Mouse (Mus musculus): ENCODE measurements around the gene Slc4a5. TPM values are rescaled to one million over a fixed set of nuclear protein-coding genes. Genes with fewer than 3 reads are reported as not detected.

Slc4a5 gene
- polyA plus RNA-seq, 1 experiment from 2014 or later = 2.8 TPM

DNA sequence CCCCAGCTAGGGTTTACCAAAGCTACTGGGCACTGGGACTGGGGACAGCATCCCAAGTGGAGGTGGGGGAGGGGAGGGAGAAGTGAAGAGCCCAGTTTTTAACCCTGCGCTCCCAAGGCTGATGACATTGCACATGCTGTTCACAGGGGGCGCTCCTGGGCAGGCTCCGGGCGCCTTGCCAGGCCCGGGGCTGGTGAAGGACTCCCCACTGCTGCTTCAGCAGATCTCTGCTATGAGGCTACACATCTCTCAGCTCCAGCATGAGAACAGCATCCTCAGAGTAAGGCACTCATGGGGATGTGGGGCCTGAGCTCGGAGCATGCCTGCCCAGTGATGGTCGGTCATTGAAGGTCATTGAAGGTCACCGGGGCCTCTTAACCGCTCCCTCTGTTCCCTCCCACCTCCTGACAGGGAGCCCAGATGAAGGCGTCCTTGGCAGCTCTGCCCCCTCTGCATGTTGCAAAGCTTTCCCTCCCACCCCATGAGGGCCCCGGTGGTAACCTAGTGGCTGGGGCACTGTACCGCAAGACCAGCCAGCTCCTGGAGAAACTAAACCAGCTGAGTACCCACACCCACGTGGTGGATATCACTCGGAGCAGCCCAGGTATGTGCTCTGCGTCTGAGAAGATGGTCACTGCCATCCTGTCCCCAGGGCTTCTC, 22.2 kb upstream of the Slc4a5 start:
- peaks cover 77% of the 10 kb centered on the region for H3K36me3 ChIP-seq
- H3K4me1 ChIP-seq (replicated peaks) = 0 out of 2 replicates have a peak, but pooled peaks cover 8% of the 10 kb centered on the region
- H3K9me3 ChIP-seq = no peaks in the 10 kb centered on the region
- H3K27me3 ChIP-seq = no peaks in the 10 kb centered on the region
- WGBS = 40% methylated on average over 15 of the region's 15 CpGs
- peak; percentile 31; the same call in 1 of the 2 replicates for ATAC-seq (ENCODE audit: low FRiP score, low read depth)
- H3K4me2 ChIP-seq = no peak overlapping the region
- H3K4me3 ChIP-seq = no peak overlapping the region
- H3K27ac ChIP-seq (replicated peaks) = no peak overlapping the region
- H3K9ac ChIP-seq = no peak overlapping the region

DNA sequence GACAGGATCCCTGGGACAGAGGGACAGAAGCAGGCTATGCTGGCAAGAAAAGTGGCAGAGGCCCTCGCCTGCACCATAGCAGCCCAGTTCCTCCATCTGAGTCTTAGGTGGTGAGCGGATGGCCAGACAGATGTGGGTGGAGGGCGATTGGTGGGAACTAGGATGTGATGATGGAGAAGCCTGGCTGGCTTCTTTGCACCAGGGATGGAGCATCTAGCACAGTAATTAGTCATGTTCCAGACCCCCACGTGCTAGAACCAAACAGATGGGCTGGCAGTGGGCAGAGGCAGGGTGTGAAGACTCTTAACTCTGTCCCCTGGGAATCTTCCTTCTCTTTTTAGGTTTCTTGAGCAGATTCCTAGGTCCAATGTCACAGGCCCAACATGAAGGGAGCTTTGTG, 16.3 kb upstream of the Slc4a5 start:
- Histone ChIP-seq H3K4me1 (replicated peaks) (no peaks in the 10 kb centered on the region), H3K4me3 (no peak overlapping the region), H3K27me3 (no peaks in the 10 kb centered on the region), H3K4me2 (no peak overlapping the region), H3K27ac (replicated peaks) (no peak overlapping the region), H3K9me3 (no peaks in the 10 kb centered on the region), H3K36me3 (peaks cover 23% of the 10 kb centered on the region), H3K9ac (no peak overlapping the region)
- WGBS = 82% methylated on average over 4 of the region's 4 CpGs
- ATAC-seq (ENCODE audit: low FRiP score, low read depth) = no peak

DNA sequence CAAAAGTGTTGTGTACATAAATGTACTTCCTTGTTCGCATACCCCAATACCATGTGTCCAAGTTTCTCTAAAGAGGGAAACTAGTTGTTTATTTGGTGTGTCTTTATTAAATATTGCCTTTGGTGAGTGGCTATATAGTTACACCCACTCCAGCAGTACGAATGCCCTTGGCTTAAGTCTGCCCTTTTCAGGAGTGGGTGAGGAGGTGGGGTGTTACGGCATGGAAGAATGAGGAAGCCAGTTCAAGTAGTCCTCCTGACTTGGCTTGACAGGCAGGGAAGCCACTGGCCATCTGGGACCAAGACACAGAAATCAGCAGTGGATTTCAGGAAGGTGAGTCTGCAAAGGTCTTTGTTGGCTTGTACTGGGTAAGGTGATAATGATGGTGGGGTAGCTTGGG, 13.8 kb upstream of the Slc4a5 start:
- Histone ChIP-seq H3K9ac (no peak overlapping the region), H3K27ac (replicated peaks) (no peak overlapping the region), H3K4me3 (no peak overlapping the region), H3K27me3 (no peaks in the 10 kb centered on the region), H3K9me3 (no peaks in the 10 kb centered on the region), H3K4me2 (no peak overlapping the region), H3K4me1 (replicated peaks) (0 out of 2 replicates have a peak, but pooled peaks cover 4% of the 10 kb centered on the region), H3K36me3 (peaks cover 3% of the 10 kb centered on the region; the same call in 1 of the 2 replicates)
- ATAC-seq (ENCODE audit: low FRiP score, low read depth) = no peak
- WGBS = 98% methylated on average over 3 of the region's 3 CpGs

- ATAC-seq (ENCODE audit: low FRiP score, low read depth) = no peak
- 80% methylated on average over 11 of the region's 11 CpGs for WGBS
Measured at GRCm38 (mm10) chr6:83206321-83206720, 13.3 kb upstream of the Slc4a5 start.

DNA sequence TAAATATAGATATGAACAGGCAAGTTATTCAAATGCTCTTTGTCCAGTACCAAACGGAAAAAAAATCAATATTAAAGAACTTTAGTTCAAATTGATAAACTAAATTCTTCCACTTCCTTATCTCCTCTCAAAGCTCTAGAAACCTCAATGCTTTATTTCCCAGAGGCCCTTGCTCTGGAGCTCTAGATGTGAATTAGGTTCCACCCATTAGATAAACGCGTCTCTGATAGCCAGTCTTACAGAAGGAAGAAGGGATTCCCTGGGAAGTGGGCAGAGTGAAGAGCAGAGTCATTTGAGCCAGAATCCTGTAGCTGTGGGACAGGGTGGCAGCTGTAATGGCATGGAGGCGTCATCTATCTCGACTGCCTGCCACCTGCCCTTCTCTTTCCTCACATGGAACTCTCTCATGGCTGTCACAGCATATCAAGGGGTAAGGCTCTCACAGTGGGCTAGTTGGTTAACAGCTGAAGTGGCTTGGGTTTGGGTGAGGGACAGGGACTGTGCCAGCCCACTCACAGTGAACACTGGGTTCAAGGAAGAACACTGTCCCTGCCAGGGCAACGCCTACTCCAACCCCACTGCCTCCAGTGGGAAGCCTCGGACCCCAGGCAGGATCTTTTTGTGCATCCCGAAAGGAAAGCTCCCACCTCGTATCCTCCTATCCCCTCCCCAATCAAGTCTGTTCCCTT, 12.1 kb upstream of the Slc4a5 start:
- H3K36me3 ChIP-seq = no peaks in the 10 kb centered on the region
- 70% methylated on average over 9 of the region's 9 CpGs for WGBS
- H3K27ac ChIP-seq (replicated peaks) = no peak overlapping the region
- no peak overlapping the region for H3K9ac ChIP-seq
- ATAC-seq (ENCODE audit: low FRiP score, low read depth) = no peak
- 0 out of 2 replicates have a peak, but pooled peaks cover 4% of the 10 kb centered on the region for H3K4me1 ChIP-seq (replicated peaks)
- no peak overlapping the region for H3K4me3 ChIP-seq
- no peaks in the 10 kb centered on the region for H3K9me3 ChIP-seq
- H3K4me2 ChIP-seq = no peak overlapping the region
- no peaks in the 10 kb centered on the region for H3K27me3 ChIP-seq

More at GRCm38 (mm10) chr6:83206321-83206720, 13.3 kb upstream of the Slc4a5 start:
- Histone ChIP-seq H3K4me1 (replicated peaks) (0 out of 2 replicates have a peak, but pooled peaks cover 4% of the 10 kb centered on the region), H3K27me3 (no peaks in the 10 kb centered on the region), H3K9ac (no peak overlapping the region), H3K4me2 (no peak overlapping the region), H3K4me3 (no peak overlapping the region), H3K36me3 (no peaks in the 10 kb centered on the region), H3K27ac (replicated peaks) (no peak overlapping the region), H3K9me3 (no peaks in the 10 kb centered on the region)

- Histone ChIP-seq H3K4me1 (replicated peaks) (0 out of 2 replicates have a peak, but pooled peaks cover 4% of the 10 kb centered on the region), H3K9ac (no peak overlapping the region), H3K4me2 (no peak overlapping the region), H3K9me3 (no peaks in the 10 kb centered on the region), H3K27me3 (no peaks in the 10 kb centered on the region), H3K36me3 (no peaks in the 10 kb centered on the region), H3K27ac (replicated peaks) (no peak overlapping the region), H3K4me3 (no peak overlapping the region)
- no peak for ATAC-seq (ENCODE audit: low FRiP score, low read depth)
- WGBS = 92% methylated on average over 2 of the region's 2 CpGs
Measured at GRCm38 (mm10) chr6:83208050-83208400, 11.6 kb upstream of the Slc4a5 start.

DNA sequence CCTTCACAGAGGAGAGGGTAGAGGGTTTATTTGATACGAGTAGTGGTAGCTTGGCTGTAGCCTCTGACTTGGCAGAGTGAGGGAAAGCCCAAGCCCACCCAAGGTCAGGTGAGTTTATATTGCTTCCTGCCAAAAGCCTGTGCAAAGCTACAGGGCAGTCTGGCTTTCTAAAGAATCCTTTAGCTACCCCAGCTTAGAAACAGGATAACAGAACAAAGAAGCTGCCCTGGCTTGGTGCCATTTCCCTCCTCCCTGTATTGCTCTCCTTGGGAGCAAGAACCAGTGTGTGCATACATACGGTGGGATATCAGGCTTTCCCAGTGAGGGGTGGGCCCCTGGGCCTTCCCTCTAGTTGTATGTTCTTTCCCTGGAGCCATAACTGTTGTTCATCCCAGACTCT, 9.1 kb upstream of the Slc4a5 start:
- H3K27ac ChIP-seq (replicated peaks) = 0 out of 2 replicates have a peak overlapping the region, but pooled peaks have one; percentile 8
- no peaks in the 10 kb centered on the region for H3K9me3 ChIP-seq
- no peak overlapping the region for H3K9ac ChIP-seq
- H3K4me2 ChIP-seq = no peak overlapping the region
- no peak overlapping the region for H3K4me3 ChIP-seq
- H3K4me1 ChIP-seq (replicated peaks) = peaks cover 6% of the 10 kb centered on the region; the same call in 1 of the 2 replicates
- ATAC-seq (ENCODE audit: low FRiP score, low read depth) = 0 out of 2 replicates have a peak, but pooled peaks have one; percentile 17
- WGBS = 46% methylated on average over 2 of the region's 2 CpGs
- H3K27me3 ChIP-seq = no peaks in the 10 kb centered on the region
- no peaks in the 10 kb centered on the region for H3K36me3 ChIP-seq

DNA sequence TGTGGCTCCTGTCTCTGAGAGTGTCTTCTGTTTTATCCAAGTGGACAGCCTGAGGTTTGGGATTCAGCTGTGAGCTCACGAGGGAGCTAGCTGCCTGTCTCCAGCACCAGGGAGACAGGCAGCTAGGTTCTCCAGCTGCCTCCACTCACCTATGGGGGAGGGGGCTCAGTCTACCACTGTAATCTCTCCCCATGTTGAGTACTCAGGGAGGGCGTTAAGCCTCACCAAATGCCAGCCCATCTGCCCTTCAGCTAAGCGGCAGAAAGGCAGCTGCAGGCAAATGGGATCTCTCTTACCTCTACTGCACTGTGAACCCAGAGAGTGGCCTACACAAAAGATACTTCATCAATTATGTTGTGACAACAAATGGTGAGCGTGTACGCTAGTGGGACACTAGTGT, 8.1 kb upstream of the Slc4a5 start:
- Histone ChIP-seq H3K9ac (no peak overlapping the region), H3K27ac (replicated peaks) (no peak overlapping the region), H3K36me3 (no peaks in the 10 kb centered on the region), H3K9me3 (no peaks in the 10 kb centered on the region), H3K27me3 (no peaks in the 10 kb centered on the region), H3K4me1 (replicated peaks) (peaks cover 7% of the 10 kb centered on the region; the same call in 1 of the 2 replicates), H3K4me2 (no peak overlapping the region), H3K4me3 (no peak overlapping the region)
- no peak for ATAC-seq (ENCODE audit: low FRiP score, low read depth)
- 17% methylated on average over 5 of the region's 5 CpGs for WGBS

DNA sequence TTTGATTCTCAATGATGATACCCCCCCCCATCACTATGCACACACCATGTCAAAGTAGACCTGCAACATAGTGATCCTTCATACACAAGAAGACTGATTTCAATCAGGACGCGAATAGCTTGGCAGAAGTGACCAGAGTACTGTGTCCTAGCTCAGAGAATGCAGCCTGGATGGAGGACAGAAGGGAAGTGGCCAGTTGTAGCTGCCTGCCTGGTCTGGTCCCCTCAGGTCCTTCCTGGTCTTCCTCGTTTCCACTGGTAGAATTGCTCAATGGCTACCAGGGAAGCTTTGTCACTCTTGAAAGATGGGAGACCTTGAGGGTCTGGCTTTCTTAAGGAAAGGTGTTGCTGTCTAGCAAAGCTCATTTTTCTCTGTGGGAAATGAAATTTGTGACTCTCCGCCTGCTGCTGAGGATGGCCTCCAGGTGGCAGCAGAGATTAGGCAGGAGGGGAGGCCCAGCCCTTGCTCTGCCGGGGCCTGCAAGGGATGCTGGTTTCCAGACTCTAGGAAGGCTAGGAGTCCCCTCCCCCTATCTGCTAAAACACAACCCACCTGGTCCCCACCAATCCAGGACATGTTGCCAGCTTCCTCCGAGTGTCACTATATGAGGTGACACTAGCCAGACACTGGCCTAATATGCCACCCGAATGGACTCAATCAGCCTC, 4.5 kb upstream of the Slc4a5 start:
- H3K27me3 ChIP-seq = no peaks in the 10 kb centered on the region
- 0 out of 2 replicates have a peak overlapping the region, but pooled peaks have one; percentile 13 for H3K27ac ChIP-seq (replicated peaks)
- H3K4me2 ChIP-seq = peak overlapping the region; percentile 26; the same call in 1 of the 2 replicates
- ATAC-seq (ENCODE audit: low FRiP score, low read depth) = peak; percentile 92
- peaks cover 7% of the 10 kb centered on the region; the same call in 1 of the 2 replicates for H3K4me1 ChIP-seq (replicated peaks)
- 15% methylated on average over 7 of the region's 7 CpGs for WGBS
- no peak overlapping the region for H3K4me3 ChIP-seq
- H3K9me3 ChIP-seq = no peaks in the 10 kb centered on the region
- no peak overlapping the region for H3K9ac ChIP-seq
- no peaks in the 10 kb centered on the region for H3K36me3 ChIP-seq

- Histone ChIP-seq H3K27ac (replicated peaks) (no peak overlapping the region), H3K4me2 (no peak overlapping the region), H3K36me3 (no peaks in the 10 kb centered on the region), H3K27me3 (peaks cover 10% of the 10 kb centered on the region; the same call in 1 of the 2 replicates), H3K9ac (no peak overlapping the region), H3K4me3 (no peak overlapping the region), H3K9me3 (no peaks in the 10 kb centered on the region), H3K4me1 (replicated peaks) (peaks cover 10% of the 10 kb centered on the region)
- 57% methylated on average over 2 of the region's 2 CpGs for WGBS
- ATAC-seq (ENCODE audit: low FRiP score, low read depth) = no peak
Measured at GRCm38 (mm10) chr6:83231486-83231885, 11.9 kb downstream of the Slc4a5 start.

DNA sequence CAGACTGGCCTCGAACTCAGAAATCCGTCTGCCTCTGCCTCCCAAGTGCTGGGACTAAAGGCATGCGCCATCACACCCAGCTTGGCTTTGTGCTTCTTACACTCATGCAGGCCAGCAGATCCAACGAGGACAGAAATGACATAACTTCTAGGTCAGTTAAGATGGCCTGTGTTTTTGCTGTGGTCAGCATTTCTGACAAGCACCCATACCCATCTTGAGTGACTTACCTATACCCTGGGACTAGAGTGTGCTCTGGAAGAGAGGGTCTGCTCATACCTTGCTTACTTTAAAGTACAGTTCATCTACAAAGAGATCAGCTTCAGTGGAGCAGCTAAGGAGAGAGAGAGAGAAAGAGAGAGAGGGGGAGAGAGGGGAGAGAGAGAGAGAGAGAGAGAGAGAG, 13.7 kb downstream of the Slc4a5 start:
- Histone ChIP-seq H3K9me3 (no peaks in the 10 kb centered on the region), H3K9ac (no peak overlapping the region), H3K27me3 (peaks cover 10% of the 10 kb centered on the region; the same call in 1 of the 2 replicates), H3K4me3 (no peak overlapping the region), H3K27ac (replicated peaks) (no peak overlapping the region), H3K4me2 (no peak overlapping the region), H3K36me3 (no peaks in the 10 kb centered on the region), H3K4me1 (replicated peaks) (peaks cover 15% of the 10 kb centered on the region)
- ATAC-seq (ENCODE audit: low FRiP score, low read depth) = no peak
- WGBS = 81% methylated on average over 4 of the region's 4 CpGs

- peak overlapping the region; percentile 44 for H3K4me2 ChIP-seq
- H3K9me3 ChIP-seq = no peaks in the 10 kb centered on the region
- H3K27ac ChIP-seq (replicated peaks) = no peak overlapping the region
- 1% methylated on average over 14 of the region's 14 CpGs for WGBS
- H3K4me1 ChIP-seq (replicated peaks) = peaks cover 15% of the 10 kb centered on the region
- no peak for ATAC-seq (ENCODE audit: low FRiP score, low read depth)
- H3K27me3 ChIP-seq = peaks cover 10% of the 10 kb centered on the region; the same call in 1 of the 2 replicates
- H3K9ac ChIP-seq = no peak overlapping the region
- H3K4me3 ChIP-seq = 0 out of 2 replicates have a peak overlapping the region, but pooled peaks have one; percentile 4
- H3K36me3 ChIP-seq = no peaks in the 10 kb centered on the region
Measured at GRCm38 (mm10) chr6:83234280-83234741, 14.7 kb downstream of the Slc4a5 start.
